Mouse (Mus musculus): ENCODE measurements around the gene Gm20441.

The Gm20441 gene

GRCm38 (mm10) chr10:75780769-75781578 lies at the start of gene Gm20441, which contains the start of gene Gstt3:
Gene Gm20441 (minus strand): TSS chr10:75780954.
Gene Gstt3 (minus strand): TSS chr10:75781414.
- DNase-seq (ENCODE audit: low spot score in 2 of 2) = peak; percentile 32 to 52

GRCm38 (mm10) chr10:75830275-75830670 lies 49.5 kb upstream of the Gm20441 start:
- DNase-seq (ENCODE audit: low spot score in 2 of 2) = no peak

GRCm38 (mm10) chr10:75829529-75830274 lies 48.9 kb upstream of the Gm20441 start:
- no peak for DNase-seq (ENCODE audit: low spot score in 2 of 2)

- DNase-seq (ENCODE audit: low spot score in 2 of 2) = no peak
These were observed 47.8 kb upstream of the Gm20441 start for GRCm38 (mm10) chr10:75828500-75828931.

- no peak for DNase-seq (ENCODE audit: low spot score in 2 of 2)
These were observed 47.1 kb upstream of the Gm20441 start for GRCm38 (mm10) chr10:75827668-75828360.

- no peak for DNase-seq (ENCODE audit: low spot score in 2 of 2)
These were observed 43.8 kb upstream of the Gm20441 start for GRCm38 (mm10) chr10:75824530-75824929.

- no peak for DNase-seq (ENCODE audit: low spot score in 2 of 2)
These were observed 43.0 kb upstream of the Gm20441 start for GRCm38 (mm10) chr10:75823782-75824181.

- DNase-seq (ENCODE audit: low spot score in 2 of 2) = no peak
These were observed 41.7 kb upstream of the Gm20441 start, which contains the start of gene Gstt4 for GRCm38 (mm10) chr10:75822443-75822842. Gene Gstt4 (minus strand): TSS chr10:75822543.

- no peak for DNase-seq (ENCODE audit: low spot score in 2 of 2)
These were observed 39.1 kb upstream of the Gm20441 start for GRCm38 (mm10) chr10:75819882-75820281.

GRCm38 (mm10) chr10:75818641-75819040 lies 37.9 kb upstream of the Gm20441 start:
- DNase-seq (ENCODE audit: low spot score in 2 of 2) = no peak

- no peak for DNase-seq (ENCODE audit: low spot score in 2 of 2)
These were observed 23.5 kb upstream of the Gm20441 start for GRCm38 (mm10) chr10:75804217-75804616.

- DNase-seq (ENCODE audit: low spot score in 2 of 2) = peak; percentile 46 to 65
These were observed 17.5 kb upstream of the Gm20441 start, which contains the start of gene Gstt1 for GRCm38 (mm10) chr10:75798176-75798696. Gene Gstt1 (minus strand): TSS chr10:75798584.

- DNase-seq (ENCODE audit: low spot score in 2 of 2) = no peak
These were observed 16.9 kb upstream of the Gm20441 start for GRCm38 (mm10) chr10:75797619-75798175.

GRCm38 (mm10) chr10:75796731-75797516 lies 16.2 kb upstream of the Gm20441 start:
- no peak for DNase-seq (ENCODE audit: low spot score in 2 of 2)

GRCm38 (mm10) chr10:75794880-75795279 lies 14.1 kb upstream of the Gm20441 start:
- no peak for DNase-seq (ENCODE audit: low spot score in 2 of 2)

GRCm38 (mm10) chr10:75790773-75791172 lies 10.0 kb upstream of the Gm20441 start:
- no peak for DNase-seq (ENCODE audit: low spot score in 2 of 2)

- DNase-seq (ENCODE audit: low spot score in 2 of 2) = no peak
These were observed 9.1 kb upstream of the Gm20441 start for GRCm38 (mm10) chr10:75789841-75790240.

GRCm38 (mm10) chr10:75789081-75789735 lies 8.5 kb upstream of the Gm20441 start:
- DNase-seq (ENCODE audit: low spot score in 2 of 2) = no peak

- DNase-seq (ENCODE audit: low spot score in 2 of 2) = no peak
These were observed 7.5 kb upstream of the Gm20441 start for GRCm38 (mm10) chr10:75788277-75788676.

- no peak for DNase-seq (ENCODE audit: low spot score in 2 of 2)
These were observed 4.7 kb upstream of the Gm20441 start for GRCm38 (mm10) chr10:75785442-75785841.
